Mouse (Mus musculus) olfactory bulb, adult 2 months (tissue): ENCODE results near the gene Cdk15.

Experiments used
- CTCF ChIP-seq: fragments of 200-500 bp; IDR thresholded peaks from 2 replicates; pipeline ENCODE4 v1.5.1; 2012; ENCODE audit warnings: low read depth, mild to moderate bottlenecking, low read length, moderate library complexity; ENCODE audit not compliant: insufficient read depth
- POLR2A ChIP-seq: fragments of 200-500 bp; IDR thresholded peaks from 2 replicates; pipeline ENCODE4 v1.6.1; 2012; ENCODE audit warnings: mild to moderate bottlenecking, low read depth, low read length, moderate library complexity; ENCODE audit not compliant: insufficient read depth

DNA sequence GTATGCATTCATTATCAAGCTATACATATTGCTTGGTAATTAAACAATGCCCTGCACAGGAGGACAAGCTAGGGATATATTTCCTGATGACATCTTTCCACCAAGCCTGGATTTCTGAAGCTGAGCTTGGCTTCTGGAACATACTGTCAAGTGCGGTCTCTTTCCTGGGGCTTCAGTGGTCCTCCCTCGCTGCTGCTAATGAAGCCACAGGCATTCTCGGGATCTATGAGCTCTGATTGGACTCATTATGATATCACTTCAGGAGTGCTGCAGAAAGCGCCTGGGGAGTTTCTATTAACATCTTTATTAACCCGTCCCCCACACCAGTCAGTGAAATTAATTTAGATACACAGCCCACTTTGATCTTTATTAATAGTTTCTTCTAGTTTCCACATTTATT lies 62.2 kb downstream of the Cdk15 start:
- TF ChIP-seq POLR2A (no peak), CTCF (no peak)
